Mouse (Mus musculus): Measurements from ENCODE around the gene Gpr18. TPM values are rescaled to one million over a fixed set of nuclear protein-coding genes. Genes with fewer than 3 reads are reported as not detected.

The Gpr18 gene
- polyA plus RNA-seq, 1 experiment from 2014 or later = 0.08 TPM

DNA sequence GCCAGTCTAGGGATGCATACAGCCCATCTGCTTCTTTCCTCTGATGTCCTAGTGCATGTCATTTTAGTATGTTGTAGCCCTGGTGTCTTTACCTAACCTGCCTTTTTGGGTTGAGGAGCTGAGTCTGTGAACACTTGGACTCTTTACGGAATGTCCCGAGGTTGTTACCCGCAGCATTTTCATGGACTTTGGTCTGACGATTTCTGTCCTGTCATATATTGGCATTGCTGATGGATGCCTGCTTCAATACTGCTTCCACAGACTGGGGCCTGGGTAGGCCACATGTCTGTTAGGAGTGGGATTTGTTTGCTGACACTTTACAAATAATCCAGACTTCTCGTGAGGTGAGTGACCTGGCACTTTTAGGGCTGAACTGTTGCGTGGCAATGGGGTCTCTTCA lies 21.8 kb downstream of the Gpr18 start:
- H3K4me2 ChIP-seq (ENCODE audit: low read length) = no peak overlapping the region
- ATAC-seq (replicated peaks; ENCODE audit: low FRiP score, low read depth) (0 out of 2 replicates have a peak, but pooled peaks have one; percentile 21), DNase-seq (ENCODE audit: low spot score) (no peak)
- WGBS = 80% methylated on average over 6 of the region's 6 CpGs
- H3K4me3 ChIP-seq (replicated peaks; ENCODE audit: low read depth, low read length) = no peak overlapping the region
- H3K9me3 ChIP-seq (replicated peaks; ENCODE audit: low read length) = no peaks in the 10 kb centered on the region
- H3K27ac ChIP-seq = no peak overlapping the region
- no peaks in the 10 kb centered on the region for H3K36me3 ChIP-seq (ENCODE audit: insufficient read depth, low read length)
- H3K4me1 ChIP-seq (replicated peaks; ENCODE audit: insufficient read depth, low read length) = no peaks in the 10 kb centered on the region
- TF ChIP-seq CTCF (IDR thresholded peaks at IDR 0.05; ENCODE audit: low read depth) = no peak
- no peaks in the 10 kb centered on the region for H3K27me3 ChIP-seq (ENCODE audit: insufficient read depth, low read length)
- no peak overlapping the region for H3K9ac ChIP-seq (ENCODE audit: low read depth, low read length)

DNA sequence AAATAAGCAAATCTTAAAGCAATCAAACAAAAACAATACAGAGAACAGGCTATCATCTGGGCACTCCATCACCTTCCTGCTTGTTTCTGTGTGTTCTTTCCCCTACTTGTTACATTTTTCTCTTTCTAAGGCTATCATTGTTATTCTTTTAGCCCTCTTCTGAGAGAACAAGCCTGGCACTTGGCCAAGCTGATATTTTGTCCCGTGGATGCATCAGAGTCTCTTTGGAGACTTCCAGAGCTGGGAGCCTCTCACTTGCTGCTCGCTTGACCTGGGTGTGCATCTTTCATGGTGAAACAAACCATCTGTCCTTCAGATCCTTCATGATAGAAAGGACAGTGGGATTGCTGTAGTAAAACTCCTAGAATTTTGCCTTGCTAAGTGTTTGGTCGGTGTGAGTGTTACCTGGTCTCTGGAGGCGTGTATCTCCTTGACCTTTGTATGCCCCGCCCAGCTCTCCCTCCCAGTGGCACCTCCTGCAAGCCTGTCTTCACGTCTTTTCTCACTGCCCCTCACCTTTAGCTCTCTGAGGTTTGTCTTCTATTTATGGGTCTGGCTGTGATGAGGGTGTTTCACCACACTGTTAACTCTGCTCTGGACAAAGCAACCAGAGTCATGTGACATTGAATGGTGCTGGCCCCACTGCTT lies 31.3 kb downstream of the Gpr18 start:
- no peak for ATAC-seq (replicated peaks; ENCODE audit: low FRiP score, low read depth)
- 39% methylated on average over 6 of the region's 6 CpGs for WGBS
- no peak for TF ChIP-seq CTCF (IDR thresholded peaks at IDR 0.05; ENCODE audit: low read depth)
- no peaks in the 10 kb centered on the region for H3K9me3 ChIP-seq (replicated peaks; ENCODE audit: low read length)
- H3K27ac ChIP-seq = no peak overlapping the region
- peak; percentile 59 for DNase-seq (ENCODE audit: low spot score)
- no peak overlapping the region for H3K4me3 ChIP-seq (replicated peaks; ENCODE audit: low read depth, low read length)
- H3K4me1 ChIP-seq (replicated peaks; ENCODE audit: insufficient read depth, low read length) = peaks cover 7% of the 10 kb centered on the region; the same call in 1 of the 2 replicates
- no peak overlapping the region for H3K4me2 ChIP-seq (ENCODE audit: low read length)
- H3K36me3 ChIP-seq (ENCODE audit: insufficient read depth, low read length) = no peaks in the 10 kb centered on the region
- no peaks in the 10 kb centered on the region for H3K27me3 ChIP-seq (ENCODE audit: insufficient read depth, low read length)
- H3K9ac ChIP-seq (ENCODE audit: low read depth, low read length) = no peak overlapping the region

DNA sequence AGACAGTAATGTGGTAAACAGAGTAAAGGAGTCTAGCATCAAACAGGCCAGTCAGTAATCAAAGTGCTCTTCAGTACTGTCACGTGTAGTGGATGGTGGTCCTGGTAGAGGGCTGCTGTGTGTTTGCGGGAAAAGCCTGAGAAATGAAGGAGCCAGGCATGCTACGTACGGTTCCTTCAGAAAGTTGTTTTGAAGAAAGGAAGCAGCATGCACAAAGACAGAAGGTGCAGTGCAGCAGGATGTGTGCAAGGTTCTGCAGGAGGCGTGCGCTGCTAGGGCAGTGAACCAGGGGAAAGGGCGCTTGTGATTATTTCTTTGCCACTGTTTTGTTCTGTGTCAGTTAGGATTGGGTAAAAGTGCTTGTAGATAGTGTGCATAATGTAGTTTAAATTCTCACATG lies 34.4 kb downstream of the Gpr18 start:
- 88% methylated on average over 7 of the region's 7 CpGs for WGBS
- TF ChIP-seq CTCF (IDR thresholded peaks at IDR 0.05; ENCODE audit: low read depth) = no peak
- DNase-seq (ENCODE audit: low spot score) = no peak

DNA sequence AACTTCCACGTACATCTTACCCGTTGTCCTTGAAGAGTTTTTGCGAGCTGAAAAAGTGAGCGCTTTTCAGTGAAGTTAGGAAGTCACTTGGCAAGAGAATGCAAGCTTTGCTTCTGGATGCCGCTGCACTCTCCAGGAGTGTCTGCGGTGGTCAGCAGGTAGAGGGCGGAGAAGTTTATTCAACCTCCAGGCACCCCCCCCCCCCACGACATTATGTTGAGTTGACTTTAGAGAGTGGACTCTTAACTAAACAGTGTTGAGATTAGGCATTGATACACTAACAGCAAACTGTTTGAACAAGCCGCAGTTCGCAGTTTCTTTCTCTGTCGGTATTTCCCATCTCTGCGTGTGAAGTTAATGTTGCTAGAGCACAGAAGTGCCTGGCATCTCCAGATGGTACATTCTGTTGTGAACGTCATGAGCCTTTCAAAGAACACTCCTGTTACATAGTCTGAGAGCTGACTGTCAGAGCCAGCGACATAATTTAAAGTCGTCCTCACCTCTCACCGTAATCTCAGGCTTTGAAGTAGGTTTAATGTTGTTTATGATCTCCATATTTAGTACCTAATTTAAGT lies 36.2 kb downstream of the Gpr18 start:
- Histone ChIP-seq H3K27ac (peak overlapping the region; percentile 79; the same call in 1 of the 2 replicates), H3K4me1 (replicated peaks; ENCODE audit: insufficient read depth, low read length) (peaks cover 7% of the 10 kb centered on the region; the same call in 1 of the 2 replicates)
- WGBS = 10% methylated on average over 16 of the region's 16 CpGs

More for the DNA sequence above, 34.4 kb downstream of the Gpr18 start:
- Histone ChIP-seq H3K9me3 (replicated peaks; ENCODE audit: low read length) (no peaks in the 10 kb centered on the region), H3K4me1 (replicated peaks; ENCODE audit: insufficient read depth, low read length) (peaks cover 7% of the 10 kb centered on the region; the same call in 1 of the 2 replicates), H3K27ac (no peak overlapping the region), H3K9ac (ENCODE audit: low read depth, low read length) (no peak overlapping the region), H3K4me3 (replicated peaks; ENCODE audit: low read depth, low read length) (no peak overlapping the region), H3K27me3 (ENCODE audit: insufficient read depth, low read length) (no peaks in the 10 kb centered on the region), H3K4me2 (ENCODE audit: low read length) (no peak overlapping the region), H3K36me3 (ENCODE audit: insufficient read depth, low read length) (no peaks in the 10 kb centered on the region)
- no peak for ATAC-seq (replicated peaks; ENCODE audit: low FRiP score, low read depth)

DNA sequence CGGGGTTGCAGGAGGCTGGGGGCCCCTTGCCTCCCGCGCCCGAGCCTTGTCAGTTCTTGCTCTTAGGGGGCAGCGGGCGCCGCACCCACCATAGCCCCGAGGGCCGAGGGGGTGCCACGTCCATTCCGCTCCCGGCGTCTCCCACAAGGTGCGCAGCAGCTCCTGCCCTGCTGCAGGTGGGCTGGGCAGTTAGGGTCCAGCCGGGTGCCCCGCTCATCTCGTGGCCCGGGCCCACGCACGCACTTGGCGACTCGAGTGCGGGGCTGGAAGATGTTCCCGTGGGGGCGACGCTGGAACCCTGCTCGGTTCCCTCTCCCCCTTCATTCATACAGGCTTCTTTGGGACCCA lies 36.7 kb downstream of the Gpr18 start:
- Histone ChIP-seq H3K27me3 (ENCODE audit: insufficient read depth, low read length) (no peaks in the 10 kb centered on the region), H3K27ac (peak overlapping the region; percentile 79), H3K9me3 (replicated peaks; ENCODE audit: low read length) (no peaks in the 10 kb centered on the region), H3K4me1 (replicated peaks; ENCODE audit: insufficient read depth, low read length) (peaks cover 7% of the 10 kb centered on the region; the same call in 1 of the 2 replicates), H3K4me2 (ENCODE audit: low read length) (peak overlapping the region; percentile 98), H3K9ac (ENCODE audit: low read depth, low read length) (peak overlapping the region; percentile 92), H3K4me3 (replicated peaks; ENCODE audit: low read depth, low read length) (peak overlapping the region; percentile 98), H3K36me3 (ENCODE audit: insufficient read depth, low read length) (no peaks in the 10 kb centered on the region)
- WGBS = 0% methylated on average over 27 of the region's 27 CpGs
- DNase-seq (ENCODE audit: low spot score) (no peak), ATAC-seq (replicated peaks; ENCODE audit: low FRiP score, low read depth) (peak; percentile 37)
- no peak for TF ChIP-seq CTCF (IDR thresholded peaks at IDR 0.05; ENCODE audit: low read depth)

More for the DNA sequence above, 36.2 kb downstream of the Gpr18 start:
- ATAC-seq (replicated peaks; ENCODE audit: low FRiP score, low read depth) (no peak), DNase-seq (ENCODE audit: low spot score) (no peak)
- peak overlapping the region; percentile 92 for H3K9ac ChIP-seq (ENCODE audit: low read depth, low read length)
- peak overlapping the region; percentile 98 for H3K4me2 ChIP-seq (ENCODE audit: low read length)
- H3K4me3 ChIP-seq (replicated peaks; ENCODE audit: low read depth, low read length) = peak overlapping the region; percentile 98
- no peaks in the 10 kb centered on the region for H3K36me3 ChIP-seq (ENCODE audit: insufficient read depth, low read length)
- no peaks in the 10 kb centered on the region for H3K9me3 ChIP-seq (replicated peaks; ENCODE audit: low read length)
- H3K27me3 ChIP-seq (ENCODE audit: insufficient read depth, low read length) = no peaks in the 10 kb centered on the region
- no peak for TF ChIP-seq CTCF (IDR thresholded peaks at IDR 0.05; ENCODE audit: low read depth)

DNA sequence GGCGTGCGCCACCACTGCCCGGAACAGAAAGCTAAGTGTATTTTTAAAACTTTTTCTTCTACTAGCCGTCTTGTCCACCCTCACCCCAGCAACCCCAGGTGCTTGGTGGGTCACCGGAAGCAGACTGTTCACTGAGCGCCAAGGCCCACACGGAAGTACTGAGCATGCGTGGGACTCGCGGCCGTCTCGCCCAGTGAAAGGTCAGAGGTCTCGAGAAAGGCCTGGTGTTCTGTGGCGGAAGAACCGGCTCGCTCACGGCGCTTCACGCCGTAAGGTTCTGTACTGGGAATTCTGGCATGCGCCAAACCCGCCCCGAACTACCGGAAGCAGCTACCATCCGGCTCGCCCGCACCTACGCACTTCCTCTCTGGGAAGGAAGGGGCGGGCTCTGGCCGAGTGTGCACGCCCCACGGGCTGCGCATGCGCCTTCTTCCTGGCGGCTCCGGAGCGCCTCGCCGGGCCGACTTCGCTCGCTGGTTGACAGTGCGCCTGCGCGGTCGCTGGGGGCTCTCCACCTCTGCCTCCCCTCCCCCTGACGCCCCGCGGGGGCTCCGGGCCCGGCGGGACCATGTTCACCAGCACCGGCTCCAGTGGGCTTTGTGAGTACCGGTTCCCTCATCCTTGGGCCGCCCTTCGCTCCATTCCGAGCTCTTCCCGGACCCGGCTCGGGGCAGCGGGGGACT lies 37.3 kb downstream of the Gpr18 start, which contains the start of gene Ubac2:
Gene Ubac2, plus strand, starts transcription at position 445 of the 683 bp plus-strand sequence.
- Histone ChIP-seq H3K4me1 (replicated peaks; ENCODE audit: insufficient read depth, low read length) (peaks cover 4% of the 10 kb centered on the region; the same call in 1 of the 2 replicates), H3K9me3 (replicated peaks; ENCODE audit: low read length) (no peaks in the 10 kb centered on the region), H3K4me2 (ENCODE audit: low read length) (peak within 1 kb of the TSS; percentile 98), H3K9ac (ENCODE audit: low read depth, low read length) (peak within 1 kb of the TSS; percentile 92), H3K27ac (peak within 1 kb of the TSS; percentile 95), H3K27me3 (ENCODE audit: insufficient read depth, low read length) (no peaks in the 10 kb centered on the region), H3K36me3 (ENCODE audit: insufficient read depth, low read length) (no peaks in the 10 kb centered on the region), H3K4me3 (replicated peaks; ENCODE audit: low read depth, low read length) (peak within 1 kb of the TSS; percentile 98)
- WGBS = under 1% methylated on average over 59 of the region's 61 CpGs
- ATAC-seq (replicated peaks; ENCODE audit: low FRiP score, low read depth) (peak; percentile 99), DNase-seq (ENCODE audit: low spot score) (peak; percentile 99)
- no peak; the same call in 1 of the 2 replicates for TF ChIP-seq CTCF (IDR thresholded peaks at IDR 0.05; ENCODE audit: low read depth)
